Mouse (Mus musculus) heart, postnatal 0 days (tissue): ENCODE measurements around the gene Gtsf1.

Experiments
- CTCF ChIP-seq: IDR thresholded peaks from 2 replicates; pipeline ENCODE4 v1.5.1; 2016; ENCODE audit warnings: antibody characterized with exemption, control low read depth, low read depth
- EP300 ChIP-seq: IDR thresholded peaks from 2 replicates; pipeline ENCODE4 v1.6.1; 2016; ENCODE audit warnings: antibody characterized with exemption, low read depth

DNA sequence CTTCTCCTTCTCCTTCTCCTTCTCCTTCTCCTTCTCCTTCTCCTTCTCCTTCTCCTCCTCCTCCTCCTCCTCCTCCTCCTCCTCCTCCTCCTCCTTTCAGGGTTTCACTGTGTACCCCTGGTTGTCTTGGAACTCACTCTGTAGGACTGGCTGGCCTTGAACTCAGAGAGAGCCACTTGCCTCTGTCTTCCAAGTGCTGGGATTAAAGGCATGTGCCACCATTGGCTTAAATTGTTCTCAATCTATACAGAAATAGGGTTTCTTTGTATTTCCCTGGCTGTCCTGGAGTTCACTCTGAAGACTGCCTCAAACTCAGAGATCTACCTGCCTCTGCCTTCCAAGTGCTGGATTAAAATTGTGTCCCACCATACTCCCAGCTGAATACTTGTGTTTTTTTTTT is 57.8 kb downstream of the Gtsf1 start:
- TF ChIP-seq CTCF = no peak
- TF ChIP-seq EP300 = no peak
